Mouse (Mus musculus) forebrain, embryonic 11.5 days (tissue): ENCODE data around the gene Col4a2. TPM values are rescaled to one million over a fixed set of nuclear protein-coding genes. Genes with fewer than 3 reads are reported as not detected.

ENCODE experiments used
- ATAC-seq: fragments of 200-750 bp; cut with Nextera tagmentation; replicated peaks from 2 replicates; pipeline ENCODE4 v1.8.0; 2017; ENCODE audit warnings: moderate TSS enrichment; ENCODE audit not compliant: low FRiP score
- DNase-seq: peaks from one replicate; pipeline ENCODE4 v3.0.0-alpha.2; 2017; ENCODE audit warnings: low spot score
- H3K27ac ChIP-seq: fragments of 300-500 bp; sonication (generic); 2 replicates; pipeline ENCODE4 v1.5.1; 2014; ENCODE audit warnings: low read depth, low read length
- H3K27me3 ChIP-seq: fragments of 300-500 bp; sonication (generic); 2 replicates; pipeline ENCODE4 v1.6.1; 2014; ENCODE audit warnings: mild to moderate bottlenecking, low read length, mixed read lengths; ENCODE audit not compliant: control insufficient read depth, insufficient read depth
- H3K36me3 ChIP-seq: fragments of 300-500 bp; sonication (generic); 2 replicates; pipeline ENCODE4 v1.6.1; 2014; ENCODE audit warnings: mild to moderate bottlenecking, low read length, moderate library complexity, mixed read lengths; ENCODE audit not compliant: control insufficient read depth, insufficient read depth
- H3K4me1 ChIP-seq: fragments of 300-500 bp; sonication (generic); replicated peaks from 2 replicates; pipeline ENCODE4 v1.6.1; 2014; ENCODE audit warnings: low read length, mixed read lengths; ENCODE audit not compliant: control insufficient read depth, insufficient read depth
- H3K4me2 ChIP-seq: fragments of 300-500 bp; sonication (generic); 2 replicates; pipeline ENCODE4 v1.6.1; 2014; ENCODE audit warnings: low read depth, mild to moderate bottlenecking, low read length, moderate library complexity, mixed read lengths; ENCODE audit not compliant: severe bottlenecking
- H3K4me3 ChIP-seq: fragments of 300-500 bp; sonication (generic); 2 replicates; pipeline ENCODE4 v1.5.1; 2014; ENCODE audit warnings: low read depth, low read length
- H3K9ac ChIP-seq: fragments of 300-500 bp; sonication (generic); 2 replicates; pipeline ENCODE4 v1.6.1; 2014; ENCODE audit warnings: low read length
- H3K9me3 ChIP-seq: fragments of 300-500 bp; sonication (generic); 2 replicates; pipeline ENCODE4 v1.6.1; 2016; ENCODE audit warnings: low read length, mixed read lengths; ENCODE audit not compliant: control insufficient read depth
- WGBS: fragments of 180-500 bp; shearing (Covaris S2); extraction: QIAGEN DNeasy Blood & Tissue Kit; methylation state at CpG from one replicate; pipeline ENCODE4 v1.1.7; 2014; 5-methylcytosine and 5-hydroxymethylcytosine counted together
- polyA plus RNA-seq: library from polyadenylated mRNA; unstranded; fragments of >200 nt; fragmentation: Nextera tagmentation; extraction: Ambion mirVana; gene quantifications from 2 replicates; pipeline ENCODE4 v1.2.1, GENCODE M21; 2014

Gene Col4a2
- polyA plus RNA-seq, 1 experiment from 2014 or later: 45.4 TPM

DNA sequence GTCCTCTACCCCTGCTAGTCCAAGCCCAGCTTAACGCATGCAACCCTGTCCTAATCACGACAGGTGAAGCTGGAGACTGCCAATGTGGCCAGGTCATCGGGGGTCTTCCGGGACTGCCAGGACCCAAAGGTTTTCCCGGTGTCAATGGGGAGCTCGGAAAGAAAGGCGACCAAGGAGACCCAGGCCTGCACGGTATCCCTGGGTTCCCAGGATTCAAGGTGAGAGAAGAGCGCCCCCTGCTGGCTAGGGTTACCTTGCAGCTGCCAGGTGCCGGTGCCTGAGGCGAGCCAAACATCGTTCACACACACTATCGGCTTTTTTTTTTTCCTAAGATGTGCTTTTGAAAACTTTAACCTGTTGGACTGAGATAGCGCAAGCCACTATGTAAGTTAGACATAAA is 108.5 kb downstream of the Col4a2 start:
- no peak for ATAC-seq
- Histone ChIP-seq H3K27ac (no peak overlapping the region), H3K4me2 (no peak overlapping the region), H3K4me1 (no peaks in the 10 kb centered on the region), H3K36me3 (no peaks in the 10 kb centered on the region; the same call in 1 of the 2 replicates), H3K4me3 (no peak overlapping the region), H3K9ac (no peak overlapping the region), H3K9me3 (no peaks in the 10 kb centered on the region), H3K27me3 (no peaks in the 10 kb centered on the region)
- peak; percentile 79 for DNase-seq
- 50% methylated on average over 14 of the region's 14 CpGs for WGBS

DNA sequence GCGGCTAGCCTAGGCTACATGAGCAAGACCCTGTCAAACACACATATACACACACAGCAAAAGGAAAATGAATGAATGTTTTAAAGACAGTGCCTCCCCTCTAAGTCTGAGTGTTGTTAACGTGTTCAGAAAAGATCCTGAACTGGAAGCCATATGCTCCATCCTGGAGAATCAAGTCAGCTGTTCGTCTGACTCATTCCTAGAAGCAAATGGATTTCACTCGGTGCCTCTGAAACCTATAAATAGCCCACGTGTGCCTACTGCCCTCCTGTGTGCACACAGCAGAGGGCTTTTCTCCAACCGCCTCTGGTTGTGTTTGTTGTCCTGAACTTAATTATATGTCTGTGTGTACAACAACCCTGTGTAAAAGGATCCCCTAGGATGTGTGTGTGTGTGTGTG is 109.4 kb downstream of the Col4a2 start:
- WGBS: 86% methylated on average over 6 of the region's 6 CpGs
- no peak for DNase-seq
- no peak for ATAC-seq
- no peaks in the 10 kb centered on the region for H3K4me1 ChIP-seq
- no peaks in the 10 kb centered on the region for H3K9me3 ChIP-seq
- no peaks in the 10 kb centered on the region; the same call in 1 of the 2 replicates for H3K36me3 ChIP-seq
- H3K27me3 ChIP-seq: no peaks in the 10 kb centered on the region
- H3K4me3 ChIP-seq: no peak overlapping the region
- H3K27ac ChIP-seq: no peak overlapping the region
- H3K9ac ChIP-seq: no peak overlapping the region
- no peak overlapping the region for H3K4me2 ChIP-seq

DNA sequence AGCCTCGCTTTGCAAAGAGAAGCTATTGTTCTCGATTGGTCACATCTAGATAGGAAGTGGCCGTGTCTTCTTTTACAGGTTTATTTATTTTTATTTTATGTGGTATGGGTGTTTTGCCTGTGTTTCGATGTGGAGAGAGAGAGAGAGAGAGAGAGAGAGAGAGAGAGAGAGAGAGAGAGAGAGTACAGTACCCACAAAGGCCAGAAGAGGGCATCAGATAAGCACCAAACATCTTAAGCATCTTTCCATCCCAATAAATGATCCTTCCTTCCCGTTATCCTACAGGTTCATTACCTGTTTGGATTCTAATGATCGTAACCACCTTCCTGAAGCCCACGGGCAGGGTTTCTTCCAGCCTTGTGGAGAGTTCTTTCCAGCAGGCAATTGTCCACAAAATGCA is 110.5 kb downstream of the Col4a2 start:
- no peak overlapping the region for H3K27ac ChIP-seq
- no peaks in the 10 kb centered on the region for H3K9me3 ChIP-seq
- ATAC-seq (no peak), DNase-seq (no peak)
- no peak overlapping the region for H3K9ac ChIP-seq
- H3K4me3 ChIP-seq: no peak overlapping the region
- 70% methylated on average over 7 of the region's 7 CpGs for WGBS
- no peaks in the 10 kb centered on the region; the same call in 1 of the 2 replicates for H3K36me3 ChIP-seq
- H3K4me1 ChIP-seq: no peaks in the 10 kb centered on the region
- H3K27me3 ChIP-seq: no peaks in the 10 kb centered on the region
- no peak overlapping the region for H3K4me2 ChIP-seq

DNA sequence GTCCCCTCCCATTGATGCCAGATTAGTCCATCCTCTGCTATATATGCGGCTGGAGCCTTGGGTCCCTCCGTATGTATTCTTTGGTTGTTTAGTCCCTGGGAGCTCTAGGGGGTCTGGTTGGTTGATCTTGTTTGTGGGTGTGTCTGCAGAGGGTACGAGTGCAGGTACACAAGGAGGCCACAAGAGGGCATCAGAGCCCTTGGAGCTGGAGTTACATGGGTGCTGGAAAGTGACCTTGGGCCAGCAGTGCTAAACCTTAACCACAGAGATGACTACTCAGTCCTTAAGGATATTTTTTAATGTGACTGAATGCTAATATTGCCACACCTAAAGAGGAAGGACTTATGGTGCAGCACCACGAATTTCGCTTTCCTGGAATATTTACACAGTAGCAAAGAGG is 118.1 kb downstream of the Col4a2 start:
- Histone ChIP-seq H3K4me1 (no peaks in the 10 kb centered on the region), H3K4me3 (no peak overlapping the region), H3K4me2 (no peak overlapping the region), H3K9ac (no peak overlapping the region), H3K27ac (no peak overlapping the region), H3K27me3 (no peaks in the 10 kb centered on the region), H3K36me3 (no peaks in the 10 kb centered on the region), H3K9me3 (no peaks in the 10 kb centered on the region)
- DNase-seq: no peak
- ATAC-seq: no peak
- 51% methylated on average over 5 of the region's 5 CpGs for WGBS

DNA sequence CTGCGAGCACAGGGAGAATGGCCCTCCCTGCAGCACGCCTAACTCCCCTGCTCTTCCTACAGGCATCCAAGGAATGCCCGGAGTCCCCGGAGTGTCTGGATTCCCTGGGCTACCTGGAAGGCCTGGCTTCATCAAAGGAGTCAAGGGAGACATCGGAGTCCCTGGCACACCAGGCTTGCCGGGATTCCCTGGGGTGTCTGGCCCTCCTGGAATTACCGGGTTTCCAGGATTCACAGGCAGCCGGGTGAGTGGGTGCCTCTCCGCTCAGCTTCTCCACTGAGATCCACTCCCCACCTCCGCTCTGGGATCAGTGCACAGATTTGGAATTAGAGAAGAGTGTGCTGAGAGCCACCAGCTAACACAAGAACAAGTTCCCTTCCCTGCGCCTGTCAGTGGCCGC is 125.3 kb downstream of the Col4a2 start:
- 54% methylated on average over 12 of the region's 12 CpGs for WGBS
- no peak overlapping the region for H3K9ac ChIP-seq
- H3K27ac ChIP-seq: no peak overlapping the region
- H3K36me3 ChIP-seq: no peaks in the 10 kb centered on the region
- H3K27me3 ChIP-seq: no peaks in the 10 kb centered on the region
- no peak overlapping the region for H3K4me3 ChIP-seq
- no peaks in the 10 kb centered on the region for H3K9me3 ChIP-seq
- no peak for ATAC-seq
- DNase-seq: no peak
- H3K4me2 ChIP-seq: no peak overlapping the region
- H3K4me1 ChIP-seq: no peaks in the 10 kb centered on the region

DNA sequence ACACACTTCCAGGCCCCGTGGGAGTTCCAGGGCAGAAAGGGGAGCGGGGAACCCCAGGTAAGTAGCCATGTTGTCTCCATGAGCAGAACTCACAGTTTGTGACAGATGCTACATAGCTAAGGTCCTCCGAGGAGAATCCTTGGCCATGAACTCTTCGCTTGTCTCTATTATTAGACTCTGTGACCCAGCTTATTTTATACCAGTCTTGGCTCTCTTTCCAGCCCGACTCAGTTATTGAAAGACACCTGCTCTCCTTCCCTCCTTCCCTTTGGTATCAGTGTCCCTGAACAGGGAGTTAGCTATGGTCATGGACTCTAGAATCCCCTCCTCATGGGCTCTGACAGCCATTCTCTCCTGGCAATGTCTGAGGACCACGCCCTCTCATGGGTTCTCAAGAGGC is 128.7 kb downstream of the Col4a2 start:
- ATAC-seq: no peak
- no peak overlapping the region for H3K4me3 ChIP-seq
- H3K27ac ChIP-seq: no peak overlapping the region
- 95% methylated on average over 6 of the region's 6 CpGs for WGBS
- no peaks in the 10 kb centered on the region for H3K36me3 ChIP-seq
- H3K4me1 ChIP-seq: no peaks in the 10 kb centered on the region
- no peak overlapping the region for H3K9ac ChIP-seq
- H3K27me3 ChIP-seq: no peaks in the 10 kb centered on the region
- no peak overlapping the region for H3K4me2 ChIP-seq
- no peak for DNase-seq
- no peaks in the 10 kb centered on the region for H3K9me3 ChIP-seq

DNA sequence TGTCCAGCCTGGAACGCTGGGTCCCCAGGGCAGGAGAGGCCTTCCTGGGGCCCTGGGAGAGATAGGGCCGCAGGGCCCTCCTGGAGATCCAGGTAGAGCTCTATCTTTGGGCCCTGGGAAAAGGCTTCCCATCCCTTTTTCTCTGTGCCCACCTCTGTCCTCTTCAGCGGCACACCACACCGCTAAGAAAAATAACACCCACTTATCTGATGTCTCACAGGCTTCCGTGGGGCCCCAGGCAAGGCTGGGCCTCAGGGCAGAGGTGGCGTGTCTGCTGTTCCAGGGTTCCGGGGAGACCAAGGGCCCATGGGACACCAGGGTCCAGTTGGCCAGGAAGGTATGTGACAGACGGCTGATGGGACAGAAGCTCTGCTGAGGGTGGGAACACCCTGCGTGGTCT is 131.0 kb downstream of the Col4a2 start:
- Histone ChIP-seq H3K9ac (no peak overlapping the region), H3K27ac (no peak overlapping the region), H3K4me3 (no peak overlapping the region), H3K4me2 (no peak overlapping the region), H3K9me3 (no peaks in the 10 kb centered on the region), H3K4me1 (no peaks in the 10 kb centered on the region), H3K36me3 (no peaks in the 10 kb centered on the region), H3K27me3 (no peaks in the 10 kb centered on the region)
- DNase-seq (no peak), ATAC-seq (no peak)
- 91% methylated on average over 9 of the region's 9 CpGs for WGBS

DNA sequence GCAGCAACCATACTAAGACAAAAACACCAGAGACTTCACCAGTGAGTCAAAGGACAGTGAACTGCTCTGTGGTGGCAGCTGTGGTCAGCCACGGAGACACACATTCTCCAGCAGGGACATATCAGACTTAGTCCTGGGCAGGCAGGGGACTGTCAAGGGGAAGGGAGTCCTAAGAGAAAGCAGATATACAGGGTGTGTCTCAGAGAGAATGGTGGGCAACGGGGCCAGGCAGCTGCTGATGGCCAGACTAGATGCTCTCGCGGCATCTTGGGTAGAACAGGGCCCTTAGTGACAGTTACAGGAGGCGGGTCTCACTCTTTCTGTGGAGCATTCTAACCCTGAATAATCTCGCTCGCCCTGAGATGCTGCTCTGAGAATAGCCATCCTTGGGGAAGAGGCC is 131.6 kb downstream of the Col4a2 start:
- Histone ChIP-seq H3K27ac (no peak overlapping the region), H3K9ac (no peak overlapping the region), H3K4me3 (no peak overlapping the region), H3K4me1 (no peaks in the 10 kb centered on the region), H3K9me3 (no peaks in the 10 kb centered on the region), H3K4me2 (no peak overlapping the region), H3K36me3 (no peaks in the 10 kb centered on the region), H3K27me3 (no peaks in the 10 kb centered on the region)
- WGBS: 89% methylated on average over 7 of the region's 7 CpGs
- DNase-seq (no peak), ATAC-seq (no peak)

DNA sequence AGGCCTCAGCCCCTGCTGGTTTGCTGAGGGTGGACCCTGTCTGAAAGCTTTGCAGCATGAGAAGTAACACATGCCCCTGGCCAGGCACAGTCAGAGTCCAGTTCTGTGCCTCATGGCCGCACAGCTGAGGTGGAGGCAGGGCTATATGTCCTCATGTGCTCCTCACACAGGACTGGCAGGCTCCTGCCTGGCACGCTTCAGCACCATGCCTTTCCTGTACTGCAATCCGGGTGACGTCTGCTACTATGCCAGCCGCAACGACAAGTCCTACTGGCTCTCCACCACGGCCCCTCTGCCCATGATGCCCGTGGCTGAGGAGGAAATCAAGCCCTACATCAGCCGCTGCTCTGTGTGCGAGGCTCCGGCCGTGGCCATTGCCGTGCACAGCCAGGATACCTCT is 133.2 kb downstream of the Col4a2 start:
- Histone ChIP-seq H3K27ac (no peak overlapping the region), H3K27me3 (no peaks in the 10 kb centered on the region), H3K4me2 (no peak overlapping the region), H3K36me3 (no peaks in the 10 kb centered on the region), H3K9ac (no peak overlapping the region), H3K4me1 (no peaks in the 10 kb centered on the region), H3K9me3 (no peaks in the 10 kb centered on the region), H3K4me3 (no peak overlapping the region)
- WGBS: 95% methylated on average over 13 of the region's 13 CpGs
- no peak for ATAC-seq
- DNase-seq: no peak
